Mouse (Mus musculus): ENCODE measurements around the gene Ccl9. TPM values are rescaled to one million over a fixed set of nuclear protein-coding genes. Genes with fewer than 3 reads are reported as not detected.
"Not testable (repeated sequence)": the region's sequence is repeated elsewhere in the genome, so short reads cannot be mapped to it uniquely, and the experiment has no call there.

The Ccl9 gene
- polyA plus RNA-seq, 1 experiment, result 8.0 TPM

GRCm38 (mm10) chr11:83568786-83569185 is 9.7 kb downstream of the Ccl9 start:
- DNase-seq, result no peak
- Histone ChIP-seq H3K4me3 (replicated peaks; ENCODE audit: extremely low read depth, low read depth, low read length) (no peak overlapping the region), H3K4me1 (ENCODE audit: control insufficient read depth, insufficient read depth, low read length) (no peaks in the 10 kb centered on the region)
- 87% methylated on average over 3 of the region's 3 CpGs for WGBS
- TF ChIP-seq CTCF (IDR thresholded peaks at IDR 0.05; ENCODE audit: insufficient read depth, low read length), result no peak
- no peak for TF ChIP-seq POLR2A (IDR thresholded peaks at IDR 0.05; ENCODE audit: borderline replicate concordance, extremely low read depth, low read depth, low read length)

- no peaks in the 10 kb centered on the region for H3K4me1 ChIP-seq (ENCODE audit: control insufficient read depth, insufficient read depth, low read length)
- H3K4me3 ChIP-seq (replicated peaks; ENCODE audit: extremely low read depth, low read depth, low read length), result no peak overlapping the region
- TF ChIP-seq POLR2A (IDR thresholded peaks at IDR 0.05; ENCODE audit: borderline replicate concordance, extremely low read depth, low read depth, low read length) (no peak), CTCF (IDR thresholded peaks at IDR 0.05; ENCODE audit: insufficient read depth, low read length) (no peak)
- no peak for DNase-seq
- 78% methylated on average over 9 of the region's 9 CpGs for WGBS
Measured at GRCm38 (mm10) chr11:83568061-83568460, 10.4 kb downstream of the Ccl9 start.

- WGBS, result 62% methylated on average over 7 of the region's 7 CpGs
- TF ChIP-seq POLR2A (IDR thresholded peaks at IDR 0.05; ENCODE audit: borderline replicate concordance, extremely low read depth, low read depth, low read length) (no peak), CTCF (IDR thresholded peaks at IDR 0.05; ENCODE audit: insufficient read depth, low read length) (no peak)
- DNase-seq, result no peak
- H3K4me3 ChIP-seq (replicated peaks; ENCODE audit: extremely low read depth, low read depth, low read length), result no peak overlapping the region
- H3K4me1 ChIP-seq (ENCODE audit: control insufficient read depth, insufficient read depth, low read length), result no peaks in the 10 kb centered on the region
Measured at GRCm38 (mm10) chr11:83567311-83567710, 11.1 kb downstream of the Ccl9 start.

- no peak for TF ChIP-seq CTCF (IDR thresholded peaks at IDR 0.05; ENCODE audit: insufficient read depth, low read length)
- no peak for TF ChIP-seq POLR2A (IDR thresholded peaks at IDR 0.05; ENCODE audit: borderline replicate concordance, extremely low read depth, low read depth, low read length)
- H3K4me1 ChIP-seq (ENCODE audit: control insufficient read depth, insufficient read depth, low read length), result no peaks in the 10 kb centered on the region
- no peak for DNase-seq
- H3K4me3 ChIP-seq (replicated peaks; ENCODE audit: extremely low read depth, low read depth, low read length), result no peak overlapping the region
Measured at GRCm38 (mm10) chr11:83566617-83567016, 11.8 kb downstream of the Ccl9 start.

GRCm38 (mm10) chr11:83563754-83564153 is 14.7 kb downstream of the Ccl9 start:
- WGBS, result 40% methylated on average over 2 of the region's 2 CpGs
- H3K4me3 ChIP-seq (replicated peaks; ENCODE audit: extremely low read depth, low read depth, low read length), result no peak overlapping the region
- no peaks in the 10 kb centered on the region for H3K4me1 ChIP-seq (ENCODE audit: control insufficient read depth, insufficient read depth, low read length)
- no peak for DNase-seq
- no peak for TF ChIP-seq POLR2A (IDR thresholded peaks at IDR 0.05; ENCODE audit: borderline replicate concordance, extremely low read depth, low read depth, low read length)
- no peak for TF ChIP-seq CTCF (IDR thresholded peaks at IDR 0.05; ENCODE audit: insufficient read depth, low read length)

GRCm38 (mm10) chr11:83562311-83562887 is 16.0 kb downstream of the Ccl9 start:
- 65% methylated on average over 6 of the region's 6 CpGs for WGBS
- no peak for DNase-seq
- TF ChIP-seq CTCF (IDR thresholded peaks at IDR 0.05; ENCODE audit: insufficient read depth, low read length) (no peak), POLR2A (IDR thresholded peaks at IDR 0.05; ENCODE audit: borderline replicate concordance, extremely low read depth, low read depth, low read length) (no peak)
- Histone ChIP-seq H3K4me1 (ENCODE audit: control insufficient read depth, insufficient read depth, low read length) (no peaks in the 10 kb centered on the region), H3K4me3 (replicated peaks; ENCODE audit: extremely low read depth, low read depth, low read length) (no peak overlapping the region)

- DNase-seq, result no peak
- TF ChIP-seq POLR2A (IDR thresholded peaks at IDR 0.05; ENCODE audit: borderline replicate concordance, extremely low read depth, low read depth, low read length) (no peak), CTCF (IDR thresholded peaks at IDR 0.05; ENCODE audit: insufficient read depth, low read length) (no peak)
Measured at GRCm38 (mm10) chr11:83560405-83560804, 18.0 kb downstream of the Ccl9 start.

GRCm38 (mm10) chr11:83557074-83557473 is 21.4 kb downstream of the Ccl9 start:
- no peak overlapping the region for H3K4me3 ChIP-seq (replicated peaks; ENCODE audit: extremely low read depth, low read depth, low read length)
- WGBS, result 71% methylated on average over 10 of the region's 10 CpGs
- TF ChIP-seq CTCF (IDR thresholded peaks at IDR 0.05; ENCODE audit: insufficient read depth, low read length), result no peak
- TF ChIP-seq POLR2A (IDR thresholded peaks at IDR 0.05; ENCODE audit: borderline replicate concordance, extremely low read depth, low read depth, low read length), result no peak
- DNase-seq, result no peak
- H3K4me1 ChIP-seq (ENCODE audit: control insufficient read depth, insufficient read depth, low read length), result no peaks in the 10 kb centered on the region

More at GRCm38 (mm10) chr11:83560405-83560804, 18.0 kb downstream of the Ccl9 start:
- Histone ChIP-seq H3K4me3 (replicated peaks; ENCODE audit: extremely low read depth, low read depth, low read length) (no peak overlapping the region), H3K4me1 (ENCODE audit: control insufficient read depth, insufficient read depth, low read length) (no peaks in the 10 kb centered on the region)
- WGBS, result 67% methylated on average over 6 of the region's 6 CpGs

GRCm38 (mm10) chr11:83556085-83556781 is 22.2 kb downstream of the Ccl9 start:
- peak; percentile 11 for DNase-seq
- no peaks in the 10 kb centered on the region for H3K4me1 ChIP-seq (ENCODE audit: control insufficient read depth, insufficient read depth, low read length)
- TF ChIP-seq POLR2A (IDR thresholded peaks at IDR 0.05; ENCODE audit: borderline replicate concordance, extremely low read depth, low read depth, low read length) (no peak), CTCF (IDR thresholded peaks at IDR 0.05; ENCODE audit: insufficient read depth, low read length) (peak; percentile 13; the same call in 1 of the 2 replicates)
- H3K4me3 ChIP-seq (replicated peaks; ENCODE audit: extremely low read depth, low read depth, low read length), result no peak overlapping the region
- 27% methylated on average over 8 of the region's 8 CpGs for WGBS

GRCm38 (mm10) chr11:83551668-83552067 is 26.8 kb downstream of the Ccl9 start:
- 83% methylated on average over 5 of the region's 5 CpGs for WGBS
- TF ChIP-seq POLR2A (IDR thresholded peaks at IDR 0.05; ENCODE audit: borderline replicate concordance, extremely low read depth, low read depth, low read length) (no peak), CTCF (IDR thresholded peaks at IDR 0.05; ENCODE audit: insufficient read depth, low read length) (no peak)
- Histone ChIP-seq H3K4me1 (ENCODE audit: control insufficient read depth, insufficient read depth, low read length) (no peaks in the 10 kb centered on the region), H3K4me3 (replicated peaks; ENCODE audit: extremely low read depth, low read depth, low read length) (no peak overlapping the region)
- no peak for DNase-seq

- DNase-seq; H3K4me1 ChIP-seq (ENCODE audit: control insufficient read depth, insufficient read depth, low read length); H3K4me3 ChIP-seq (replicated peaks; ENCODE audit: extremely low read depth, low read depth, low read length): not testable (repeated sequence)
- WGBS, result 81% methylated on average over 7 of the region's 7 CpGs
Measured at GRCm38 (mm10) chr11:83551037-83551436, 27.4 kb downstream of the Ccl9 start.
